Mouse (Mus musculus) liver, embryonic 14.5 days (tissue): ENCODE data around the gene Uba2.

Experiments used
- CTCF ChIP-seq: IDR thresholded peaks from 2 replicates; pipeline ENCODE4 v1.5.1; 2016; ENCODE audit warnings: antibody characterized with exemption, low read depth, control low read depth
- EP300 ChIP-seq: IDR thresholded peaks from 2 replicates; pipeline ENCODE4 v1.6.1; 2016; ENCODE audit warnings: antibody characterized with exemption, low read depth

DNA sequence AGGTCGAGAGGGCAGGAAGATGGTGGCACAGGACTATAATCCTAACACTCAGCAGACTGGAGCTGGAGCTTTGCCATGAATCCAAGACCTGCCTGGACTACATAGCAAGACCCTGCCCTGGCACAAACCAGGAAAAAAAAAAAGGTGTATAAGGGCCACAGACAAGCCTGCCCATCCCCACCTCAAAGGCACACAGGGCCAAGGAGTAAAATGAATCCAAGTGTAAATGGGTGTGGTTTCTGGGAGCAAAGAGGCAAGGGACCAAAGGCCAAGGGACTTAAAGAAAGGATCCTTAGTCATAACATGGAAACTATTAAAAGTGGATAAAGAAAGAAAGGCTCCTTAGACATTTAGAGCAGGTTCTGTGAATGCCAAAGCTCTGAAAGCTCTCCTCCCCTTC is 49.1 kb upstream of the Uba2 start:
- TF ChIP-seq EP300, result no peak
- TF ChIP-seq CTCF, result no peak
